Comparison of ENCODE assay signal across 8 mouse cellular contexts in genomic region chr17:30746056-30747024, GRCm38 (mm10).
DNase-seq lines count a peak whose midpoint lies in the region; ATAC-seq and TF ChIP-seq lines count a peak whose summit lies in the region.

No protein-coding gene starts in this region.

- no peaks in the 10 kb centered on the region for H3K27me3 ChIP-seq in forebrain, embryonic 16.5 days (replicated peaks; ENCODE audit: control insufficient read depth, insufficient read depth, low read length)
- no peaks in the 10 kb centered on the region for H3K27me3 ChIP-seq in lung, postnatal 0 days (replicated peaks; ENCODE audit: insufficient read depth, low read length)

- TF ChIP-seq POLR2A in brain, embryonic 14.5 days (IDR thresholded peaks at IDR 0.05; ENCODE audit: borderline replicate concordance, extremely low read depth, insufficient read depth, insufficient read length, poor library complexity, severe bottlenecking): no peak

- no peak overlapping the region for H3K27ac ChIP-seq in forebrain, embryonic 16.5 days (ENCODE audit: low read length)
- no peak overlapping the region for H3K27ac ChIP-seq in lung, postnatal 0 days (ENCODE audit: low read length)

- no peaks in the 10 kb centered on the region for H3K4me1 ChIP-seq in forebrain, embryonic 16.5 days (replicated peaks; ENCODE audit: control insufficient read depth, insufficient read depth, low read length)
- H3K4me1 ChIP-seq in lung, postnatal 0 days (ENCODE audit: insufficient read depth, low read depth, low read length): no peaks in the 10 kb centered on the region

- 61% methylated on average over 29 of the region's 29 CpGs for WGBS in forebrain, embryonic 16.5 days
- 60% methylated on average over 29 of the region's 29 CpGs for WGBS in lung, postnatal 0 days

- no peak overlapping the region for H3K4me2 ChIP-seq in forebrain, embryonic 16.5 days (ENCODE audit: low read length)
- no peak overlapping the region for H3K4me2 ChIP-seq in lung, postnatal 0 days (replicated peaks; ENCODE audit: low read depth, low read length)

- H3K9ac ChIP-seq in forebrain, embryonic 16.5 days (replicated peaks; ENCODE audit: low read depth, low read length): no peak overlapping the region
- H3K9ac ChIP-seq in lung, postnatal 0 days (replicated peaks; ENCODE audit: low read depth): no peak overlapping the region

- no peak overlapping the region for H3K4me3 ChIP-seq in forebrain, embryonic 16.5 days (replicated peaks; ENCODE audit: low read length)
- H3K4me3 ChIP-seq in lung, postnatal 0 days (ENCODE audit: low read depth, low read length): no peak overlapping the region

- H3K36me3 ChIP-seq in forebrain, embryonic 16.5 days (ENCODE audit: control insufficient read depth, insufficient read depth): no peaks in the 10 kb centered on the region
- no peaks in the 10 kb centered on the region for H3K36me3 ChIP-seq in lung, postnatal 0 days (ENCODE audit: insufficient read depth, low read length)

- no peak for TF ChIP-seq EP300 in lung, postnatal 0 days (IDR thresholded peaks at IDR 0.05)

- no peaks in the 10 kb centered on the region for H3K9me3 ChIP-seq in forebrain, embryonic 16.5 days (ENCODE audit: control insufficient read depth, low read length)
- H3K9me3 ChIP-seq in lung, postnatal 0 days (ENCODE audit: low read length): no peaks in the 10 kb centered on the region

- TF ChIP-seq CTCF in brain, embryonic 14.5 days (IDR thresholded peaks at IDR 0.05; ENCODE audit: borderline replicate concordance, extremely low read depth, insufficient read depth, insufficient read length): peak; percentile 99
- peak; percentile 93 for TF ChIP-seq CTCF in lung, postnatal 0 days (IDR thresholded peaks at IDR 0.05)

- DNase-seq in 3134 (ENCODE audit: extremely low read depth, insufficient read length, low spot score) (peak; percentile 16), A20 (ENCODE audit: low read depth, low spot score) (peak; percentile 63)
- DNase-seq in brain, embryonic 14.5 days (ENCODE audit: low read depth): peak; percentile 78
- DNase-seq in kidney, postnatal 36 days: peak; percentile 39 to 82
- DNase-seq in lung, postnatal 0 days (ENCODE audit: low spot score): peak; percentile 68
- DNase-seq in retina, embryonic 14.5 days (ENCODE audit: low spot score): peak; percentile 84
- DNase-seq in urinary bladder, postnatal 10 days (ENCODE audit: low spot score): no peak

- peak; percentile 77; the same call in 1 of the 2 replicates for ATAC-seq in forebrain, embryonic 16.5 days
- ATAC-seq in lung, postnatal 0 days: peak; percentile 40; the same call in 1 of the 2 replicates
